Mouse (Mus musculus): ENCODE measurements around the gene Tcte3. TPM values are rescaled to one million over a fixed set of nuclear protein-coding genes. Genes with fewer than 3 reads are reported as not detected.
"Not testable (repeated sequence)": the region's sequence is repeated elsewhere in the genome, so short reads cannot be mapped to it uniquely, and the experiment has no call there.

Tcte3 gene
- polyA plus RNA-seq, 1 experiment from 2014 or later, result 0.46 TPM

DNA sequence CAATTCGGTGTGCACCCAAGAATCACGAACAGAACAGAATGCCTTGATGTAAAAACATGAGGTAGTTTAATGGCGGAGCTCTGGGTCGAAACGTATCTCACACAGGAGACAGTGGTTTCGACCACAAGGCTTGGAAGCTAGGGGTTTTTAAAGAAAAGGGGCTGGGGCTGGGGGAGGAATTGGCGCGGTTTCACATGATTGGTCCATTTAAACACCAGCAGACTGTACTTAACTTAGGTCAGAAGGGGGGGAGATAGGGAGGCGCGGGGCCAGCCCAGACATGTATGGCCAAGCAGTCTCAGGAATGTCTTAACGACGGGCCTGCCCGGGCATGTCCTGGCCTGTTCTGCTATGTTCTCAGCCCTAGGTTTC lies 12.5 kb upstream of the Tcte3 start:
- not testable (repeated sequence) for H3K9me3 ChIP-seq (ENCODE audit: control insufficient read depth, low read length); H3K9ac ChIP-seq (replicated peaks; ENCODE audit: low read length); H3K4me3 ChIP-seq (replicated peaks; ENCODE audit: low read depth, low read length); H3K4me1 ChIP-seq (ENCODE audit: control insufficient read depth, insufficient read depth, low read length); H3K27me3 ChIP-seq (ENCODE audit: control insufficient read depth, insufficient read depth, low read length); DNase-seq; H3K27ac ChIP-seq (replicated peaks; ENCODE audit: low read depth, low read length); H3K4me2 ChIP-seq (ENCODE audit: low read length); ATAC-seq (ENCODE audit: low FRiP score, low TSS enrichment)
- WGBS, result 95% methylated on average over 12 of the region's 13 CpGs
- H3K36me3 ChIP-seq (ENCODE audit: control insufficient read depth, insufficient read depth, low read length), result peaks cover 31% of the 10 kb centered on the region

DNA sequence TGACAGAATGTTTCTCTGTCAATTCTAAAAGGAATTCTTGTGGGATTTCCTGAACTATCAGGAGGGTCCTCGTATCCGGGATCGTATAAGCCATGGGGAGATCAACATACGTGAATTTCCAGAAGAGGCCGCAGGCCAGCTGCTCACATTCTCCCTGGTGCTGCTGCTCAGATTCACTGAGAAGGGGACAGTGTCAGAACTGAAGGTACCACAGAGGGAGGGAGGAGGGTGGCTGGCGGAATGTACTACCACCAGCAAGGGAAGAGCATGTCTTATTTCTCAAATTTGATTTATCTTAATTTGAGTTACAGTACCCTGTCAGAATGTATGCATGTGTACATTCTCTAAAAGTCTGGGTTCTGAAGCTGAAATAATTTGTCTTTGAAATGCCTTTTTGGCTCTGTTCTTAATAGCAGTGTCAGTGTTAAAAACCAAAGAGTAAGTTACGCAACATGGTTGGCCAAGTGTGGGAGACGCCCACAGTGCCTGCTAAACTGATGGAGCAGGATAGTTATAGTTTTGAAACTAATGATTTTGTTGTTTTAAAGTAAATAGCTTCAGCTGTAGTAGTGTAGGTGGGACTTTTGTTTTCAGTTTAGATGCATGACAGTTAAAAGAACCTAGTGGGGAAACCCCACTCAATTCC lies 12.0 kb upstream of the Tcte3 start:
- H3K27me3 ChIP-seq (ENCODE audit: control insufficient read depth, insufficient read depth, low read length); H3K9ac ChIP-seq (replicated peaks; ENCODE audit: low read length); H3K9me3 ChIP-seq (ENCODE audit: control insufficient read depth, low read length); H3K27ac ChIP-seq (replicated peaks; ENCODE audit: low read depth, low read length); H3K4me3 ChIP-seq (replicated peaks; ENCODE audit: low read depth, low read length); H3K4me2 ChIP-seq (ENCODE audit: low read length); ATAC-seq (ENCODE audit: low FRiP score, low TSS enrichment); DNase-seq; H3K4me1 ChIP-seq (ENCODE audit: control insufficient read depth, insufficient read depth, low read length): not testable (repeated sequence)
- peaks cover 28% of the 10 kb centered on the region for H3K36me3 ChIP-seq (ENCODE audit: control insufficient read depth, insufficient read depth, low read length)
- WGBS, result 93% methylated on average over 5 of the region's 8 CpGs

DNA sequence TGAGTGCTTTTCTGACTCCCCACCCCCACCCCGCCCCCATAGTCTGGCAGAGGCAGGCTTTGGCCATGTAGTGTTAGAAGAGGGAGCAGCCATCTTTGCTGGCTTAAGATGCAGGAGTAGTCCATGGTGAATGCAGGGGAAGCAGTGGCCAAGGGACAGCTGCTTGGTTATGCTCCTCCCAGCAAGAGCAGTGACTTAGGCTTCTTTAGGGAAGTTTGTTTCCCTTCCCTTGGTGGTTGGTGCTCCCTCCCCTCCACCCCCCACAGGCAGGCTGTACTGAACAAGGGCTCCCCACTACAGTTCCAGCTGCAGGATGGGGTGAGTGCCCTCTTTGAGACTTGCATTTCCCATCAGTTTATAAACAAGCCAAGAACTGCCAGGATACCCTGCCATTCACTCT lies 11.5 kb upstream of the Tcte3 start:
- H3K9ac ChIP-seq (replicated peaks; ENCODE audit: low read length); H3K27me3 ChIP-seq (ENCODE audit: control insufficient read depth, insufficient read depth, low read length); H3K4me1 ChIP-seq (ENCODE audit: control insufficient read depth, insufficient read depth, low read length); ATAC-seq (ENCODE audit: low FRiP score, low TSS enrichment); H3K4me3 ChIP-seq (replicated peaks; ENCODE audit: low read depth, low read length); H3K27ac ChIP-seq (replicated peaks; ENCODE audit: low read depth, low read length); H3K4me2 ChIP-seq (ENCODE audit: low read length); DNase-seq; H3K9me3 ChIP-seq (ENCODE audit: control insufficient read depth, low read length): not testable (repeated sequence)
- 69% methylated on average over 1 of the region's 1 CpGs for WGBS
- H3K36me3 ChIP-seq (ENCODE audit: control insufficient read depth, insufficient read depth, low read length), result peaks cover 23% of the 10 kb centered on the region

DNA sequence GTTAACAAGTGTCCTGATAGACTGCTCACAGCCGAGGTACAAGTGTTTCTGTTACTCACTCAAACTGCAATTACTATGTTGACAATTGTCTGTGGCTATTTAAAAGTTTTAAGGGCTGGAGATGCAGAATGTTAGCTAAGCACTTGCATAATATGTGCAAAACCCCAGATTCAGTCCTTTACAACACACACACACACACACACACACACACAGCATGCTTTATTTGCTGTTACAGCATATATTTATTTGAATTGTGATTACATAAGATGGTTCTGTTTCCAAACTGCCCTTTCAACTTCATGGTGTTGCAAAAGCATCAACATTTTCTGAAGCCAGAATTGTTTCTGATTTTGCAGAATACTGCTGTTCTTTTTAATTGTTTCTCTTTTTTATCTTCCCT lies 9.1 kb upstream of the Tcte3 start:
- no CpG with 5 or more reads among the region's 1 CpGs for WGBS
- ATAC-seq (ENCODE audit: low FRiP score, low TSS enrichment); H3K27me3 ChIP-seq (ENCODE audit: control insufficient read depth, insufficient read depth, low read length); H3K9ac ChIP-seq (replicated peaks; ENCODE audit: low read length); DNase-seq; H3K4me2 ChIP-seq (ENCODE audit: low read length); H3K27ac ChIP-seq (replicated peaks; ENCODE audit: low read depth, low read length); H3K4me1 ChIP-seq (ENCODE audit: control insufficient read depth, insufficient read depth, low read length); H3K36me3 ChIP-seq (ENCODE audit: control insufficient read depth, insufficient read depth, low read length); H3K4me3 ChIP-seq (replicated peaks; ENCODE audit: low read depth, low read length); H3K9me3 ChIP-seq (ENCODE audit: control insufficient read depth, low read length): not testable (repeated sequence)

DNA sequence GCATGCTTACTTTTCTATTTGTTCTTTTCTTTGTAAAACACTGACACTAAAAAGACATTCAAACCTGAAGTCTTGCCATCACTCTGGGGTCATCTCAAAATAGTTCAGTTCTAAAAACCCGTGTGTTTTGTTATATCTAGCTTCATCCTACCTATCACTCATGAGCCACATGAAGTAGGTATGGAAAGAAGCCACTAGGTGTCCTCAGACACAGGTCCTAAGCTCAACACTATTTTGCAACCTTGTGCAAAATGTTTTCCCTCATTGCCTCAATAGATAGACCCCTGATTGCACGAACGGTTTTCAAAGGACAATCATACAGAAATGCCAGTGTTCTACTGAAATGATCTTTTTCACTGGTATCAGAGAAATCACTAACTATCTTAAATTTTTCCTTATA lies 833 bp downstream of the Tcte3 start:
- not testable (repeated sequence) for H3K36me3 ChIP-seq (ENCODE audit: control insufficient read depth, insufficient read depth, low read length); H3K27me3 ChIP-seq (ENCODE audit: control insufficient read depth, insufficient read depth, low read length); H3K4me1 ChIP-seq (ENCODE audit: control insufficient read depth, insufficient read depth, low read length); H3K4me3 ChIP-seq (replicated peaks; ENCODE audit: low read depth, low read length); H3K4me2 ChIP-seq (ENCODE audit: low read length); DNase-seq; ATAC-seq (ENCODE audit: low FRiP score, low TSS enrichment); H3K27ac ChIP-seq (replicated peaks; ENCODE audit: low read depth, low read length); H3K9me3 ChIP-seq (ENCODE audit: control insufficient read depth, low read length); H3K9ac ChIP-seq (replicated peaks; ENCODE audit: low read length)
- WGBS, result no CpG with 5 or more reads among the region's 3 CpGs

DNA sequence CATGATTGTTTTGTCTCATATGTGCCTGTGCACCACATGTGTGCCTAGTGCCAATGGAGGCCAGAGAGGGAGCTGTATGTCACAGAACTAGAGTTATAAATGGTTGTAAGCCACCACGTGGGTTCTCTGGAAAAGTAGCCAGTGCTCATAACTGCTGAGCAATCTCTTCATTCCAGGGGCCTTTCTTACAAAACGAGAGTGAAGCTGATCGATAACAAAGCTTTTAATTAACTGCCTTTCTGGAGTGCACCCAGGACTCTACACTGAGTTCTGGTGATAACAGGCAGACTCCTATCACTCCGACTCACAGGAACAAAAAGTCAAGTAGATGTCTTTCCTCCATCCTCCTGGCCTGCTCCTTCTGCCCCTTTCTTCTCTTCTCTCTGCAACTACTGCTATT lies 9.9 kb downstream of the Tcte3 start:
- not testable (repeated sequence) for ATAC-seq (ENCODE audit: low FRiP score, low TSS enrichment); H3K27ac ChIP-seq (replicated peaks; ENCODE audit: low read depth, low read length)

DNA sequence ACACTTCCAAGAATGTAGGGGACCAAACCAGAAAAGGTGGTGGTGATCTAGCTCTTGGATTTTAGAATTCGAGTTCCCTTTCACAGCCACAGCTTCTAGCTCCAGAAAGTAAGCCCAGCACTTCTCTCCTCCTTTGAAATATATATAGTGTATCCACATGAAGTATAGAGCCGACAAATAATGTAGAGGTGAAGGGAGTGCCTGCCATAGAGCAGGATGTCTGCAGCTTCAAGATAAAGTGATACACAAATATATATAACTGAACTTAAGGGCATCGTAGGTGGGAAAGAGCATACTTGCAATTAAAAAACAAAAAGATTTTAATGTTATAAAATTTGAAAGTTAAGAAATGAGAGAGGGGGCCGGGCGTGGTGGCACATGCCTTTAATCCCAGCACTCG lies 15.8 kb downstream of the Tcte3 start:
- not testable (repeated sequence) for H3K9me3 ChIP-seq (ENCODE audit: control insufficient read depth, low read length); H3K4me1 ChIP-seq (ENCODE audit: control insufficient read depth, insufficient read depth, low read length); H3K4me2 ChIP-seq (ENCODE audit: low read length); H3K27me3 ChIP-seq (ENCODE audit: control insufficient read depth, insufficient read depth, low read length); H3K4me3 ChIP-seq (replicated peaks; ENCODE audit: low read depth, low read length); DNase-seq; H3K9ac ChIP-seq (replicated peaks; ENCODE audit: low read length); H3K36me3 ChIP-seq (ENCODE audit: control insufficient read depth, insufficient read depth, low read length); ATAC-seq (ENCODE audit: low FRiP score, low TSS enrichment); H3K27ac ChIP-seq (replicated peaks; ENCODE audit: low read depth, low read length)
- no CpG with 5 or more reads among the region's 6 CpGs for WGBS

More for the DNA sequence above, 9.9 kb downstream of the Tcte3 start:
- H3K36me3 ChIP-seq (ENCODE audit: control insufficient read depth, insufficient read depth, low read length); H3K9ac ChIP-seq (replicated peaks; ENCODE audit: low read length); H3K9me3 ChIP-seq (ENCODE audit: control insufficient read depth, low read length); H3K4me1 ChIP-seq (ENCODE audit: control insufficient read depth, insufficient read depth, low read length); DNase-seq; H3K4me3 ChIP-seq (replicated peaks; ENCODE audit: low read depth, low read length); H3K4me2 ChIP-seq (ENCODE audit: low read length); H3K27me3 ChIP-seq (ENCODE audit: control insufficient read depth, insufficient read depth, low read length): not testable (repeated sequence)
- no CpG with 5 or more reads among the region's 4 CpGs for WGBS

DNA sequence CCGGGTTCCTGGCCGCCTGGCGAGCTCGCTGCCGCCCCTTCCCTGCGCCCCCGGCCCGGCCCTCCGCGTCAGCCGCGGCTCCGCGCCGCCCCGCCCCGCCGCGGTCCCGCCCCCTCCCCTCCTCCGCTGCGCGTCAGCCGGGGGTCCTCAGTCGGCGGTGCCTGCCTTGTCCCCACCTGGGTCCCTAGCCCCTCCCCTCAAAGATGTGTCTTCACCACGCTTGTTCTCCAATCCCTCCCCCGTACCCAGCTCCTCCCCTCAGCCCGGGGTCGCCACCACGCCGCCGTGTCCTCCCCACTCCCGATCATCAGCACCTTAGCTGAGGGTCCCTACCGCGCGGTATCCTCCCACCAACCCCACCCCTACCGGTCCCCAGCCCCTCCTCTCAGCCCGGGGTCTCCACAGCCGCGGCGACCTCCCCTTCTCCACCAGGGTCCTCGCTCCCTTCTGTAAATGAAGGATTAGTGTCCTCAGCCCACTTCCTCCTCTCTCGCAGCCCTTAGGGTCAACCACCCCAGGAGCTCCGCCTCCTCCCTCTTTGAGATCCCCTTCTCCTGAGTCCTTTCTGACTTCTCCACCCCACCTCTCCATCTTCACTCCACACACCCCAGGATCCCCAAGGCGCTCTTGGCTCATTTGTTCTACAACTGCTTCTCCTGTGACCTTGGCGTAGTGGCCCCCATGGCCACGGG lies 16.6 kb downstream of the Tcte3 start:
- WGBS, result no CpG with 5 or more reads among the region's 48 CpGs

DNA sequence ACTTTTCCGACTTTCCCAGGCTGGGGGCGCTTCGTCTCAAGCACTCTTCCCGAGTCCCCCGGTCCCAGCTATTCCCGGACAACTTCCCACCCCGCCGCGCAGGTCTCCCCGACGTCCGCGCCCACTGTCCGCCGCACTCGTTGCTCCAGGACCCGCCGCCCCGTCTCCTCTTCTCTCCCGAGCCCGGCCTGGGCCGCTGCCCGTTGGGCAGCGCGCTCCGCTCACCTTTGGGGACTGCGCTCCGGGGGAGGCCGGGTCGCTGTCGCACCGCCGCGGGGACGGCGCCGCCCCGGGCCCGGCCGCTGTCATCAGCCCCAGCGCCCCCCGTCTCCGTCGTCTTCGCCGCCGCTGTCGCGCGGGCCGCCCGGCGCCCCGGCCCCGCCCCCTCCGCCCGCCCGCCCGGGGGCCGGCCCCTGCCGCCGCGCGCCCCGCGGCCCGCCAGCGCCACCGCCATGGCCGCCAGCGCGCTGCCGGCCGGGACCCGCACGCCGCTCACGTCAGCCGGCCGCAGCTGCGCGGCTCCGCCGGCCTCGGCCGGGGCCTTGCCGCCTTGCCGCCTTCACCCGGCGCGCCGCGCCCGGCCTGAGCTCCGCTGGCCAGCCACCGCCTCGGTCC lies 17.3 kb downstream of the Tcte3 start:
- not testable (repeated sequence) for H3K4me2 ChIP-seq (ENCODE audit: low read length); H3K27me3 ChIP-seq (ENCODE audit: control insufficient read depth, insufficient read depth, low read length); H3K9ac ChIP-seq (replicated peaks; ENCODE audit: low read length); H3K27ac ChIP-seq (replicated peaks; ENCODE audit: low read depth, low read length); H3K4me1 ChIP-seq (ENCODE audit: control insufficient read depth, insufficient read depth, low read length); H3K4me3 ChIP-seq (replicated peaks; ENCODE audit: low read depth, low read length); DNase-seq; H3K9me3 ChIP-seq (ENCODE audit: control insufficient read depth, low read length); H3K36me3 ChIP-seq (ENCODE audit: control insufficient read depth, insufficient read depth, low read length)
- WGBS, result no CpG with 5 or more reads among the region's 97 CpGs
- ATAC-seq (ENCODE audit: low FRiP score, low TSS enrichment), result peak; percentile 87

More for the DNA sequence above, 16.6 kb downstream of the Tcte3 start:
- not testable (repeated sequence) for H3K27me3 ChIP-seq (ENCODE audit: control insufficient read depth, insufficient read depth, low read length); H3K9ac ChIP-seq (replicated peaks; ENCODE audit: low read length); DNase-seq; H3K4me2 ChIP-seq (ENCODE audit: low read length); H3K9me3 ChIP-seq (ENCODE audit: control insufficient read depth, low read length); H3K4me1 ChIP-seq (ENCODE audit: control insufficient read depth, insufficient read depth, low read length); H3K4me3 ChIP-seq (replicated peaks; ENCODE audit: low read depth, low read length); H3K27ac ChIP-seq (replicated peaks; ENCODE audit: low read depth, low read length); H3K36me3 ChIP-seq (ENCODE audit: control insufficient read depth, insufficient read depth, low read length)
- peak; percentile 93 for ATAC-seq (ENCODE audit: low FRiP score, low TSS enrichment)
